Mouse (Mus musculus) CH12.LX (cell line): ENCODE measurements around the gene Stmn1. TPM values are rescaled to one million over a fixed set of nuclear protein-coding genes. Genes with fewer than 3 reads are reported as not detected.
A peak's percentile ranks its signal among the peaks of the same experiment; 100 is the strongest.

Experiments used
- DNase-seq: peaks from one replicate; pipeline ENCODE4 v3.0.0-alpha.2; 2013; ENCODE audit errors: extremely low read depth
- H3K27ac ChIP-seq: 2 replicates; pipeline ENCODE4 v1.5.1; 2012; ENCODE audit warnings: low read depth, mild to moderate bottlenecking, control low read depth, moderate library complexity; ENCODE audit not compliant: insufficient read depth
- H3K27me3 ChIP-seq: replicated peaks from 2 replicates; pipeline ENCODE3; 2012; ENCODE audit warnings: inconsistent platforms
- H3K36me3 ChIP-seq, 2 experiments: replicated peaks in 1 of 2; 2 replicates each; pipeline versions ENCODE3 to v1.6.1; 2012; ENCODE audit warnings: inconsistent platforms in 1 of 2, low read length in 1 of 2, mild to moderate bottlenecking in 1 of 2, mixed read lengths in 1 of 2, moderate library complexity in 1 of 2; ENCODE audit not compliant: control insufficient read depth in 1 of 2, insufficient read depth in 1 of 2
- H3K4me1 ChIP-seq, 2 experiments: 2 replicates each; pipeline ENCODE4 v1.6.1; 2012; ENCODE audit warnings: inconsistent platforms in 1 of 2, moderate library complexity in 1 of 2; ENCODE audit not compliant: insufficient read depth in 2 of 2, control insufficient read depth in 1 of 2
- H3K4me2 ChIP-seq: 2 replicates; pipeline ENCODE4 v1.6.1; 2012; ENCODE audit warnings: low read depth, mild to moderate bottlenecking, control low read depth; ENCODE audit not compliant: poor library complexity, insufficient read depth, severe bottlenecking
- H3K4me3 ChIP-seq, 3 experiments: fragments of 150-350 bp in 1 of 3; sonication (generic) in 1 of 3; replicated peaks in 1 of 3; 2 replicates each; pipeline versions ENCODE3 to v1.5.1; 2011 to 2012; ENCODE audit warnings: low read depth in 2 of 3, low read length in 2 of 3, mild to moderate bottlenecking in 2 of 3, moderate library complexity in 2 of 3, control low read depth in 1 of 3, improper control_type of control experiment in 1 of 3, inconsistent platforms in 1 of 3, mixed read lengths in 1 of 3; ENCODE audit not compliant: poor library complexity in 1 of 3
- H3K79me2 ChIP-seq: replicated peaks from 2 replicates; pipeline ENCODE4 v1.6.1; 2012; ENCODE audit warnings: mild to moderate bottlenecking, moderate library complexity; ENCODE audit not compliant: control insufficient read depth, poor library complexity, insufficient read depth, severe bottlenecking; ENCODE audit errors: extremely low read depth
- H3K9ac ChIP-seq: 2 replicates; pipeline ENCODE4 v1.6.1; 2012; ENCODE audit warnings: low read depth, mild to moderate bottlenecking, control low read depth, moderate library complexity; ENCODE audit not compliant: insufficient read depth
- H3K9me3 ChIP-seq: replicated peaks from 2 replicates; pipeline ENCODE3; 2012; ENCODE audit warnings: low read length, inconsistent platforms, mixed read lengths
- BHLHE40 ChIP-seq: IDR thresholded peaks from 2 replicates; pipeline ENCODE4 v1.6.1; 2011; ENCODE audit warnings: mild to moderate bottlenecking, low read depth, low read length, improper control_type of control experiment
- CHD1 ChIP-seq: IDR thresholded peaks from 2 replicates; pipeline ENCODE4 v1.6.1; 2012; ENCODE audit warnings: low read depth, low read length, improper control_type of control experiment, inconsistent platforms
- CHD2 ChIP-seq: IDR thresholded peaks from 2 replicates; pipeline ENCODE4 v1.6.1; 2011; ENCODE audit warnings: low read length, improper control_type of control experiment
- CTCF ChIP-seq, 2 experiments: IDR thresholded peaks in 1 of 2; conservative IDR thresholded peaks in 1 of 2; 2 replicates each; pipeline ENCODE4 v1.5.1; 2011 to 2012; ENCODE audit warnings: low read depth in 2 of 2, low read length in 2 of 2, improper control_type of control experiment in 1 of 2, inconsistent platforms in 1 of 2, mild to moderate bottlenecking in 1 of 2, moderate library complexity in 1 of 2
- E2F4 ChIP-seq: IDR thresholded peaks from 2 replicates; pipeline ENCODE4 v1.6.1; 2011; ENCODE audit warnings: low read depth, low read length, improper control_type of control experiment; ENCODE audit not compliant: insufficient replicate concordance
- EP300 ChIP-seq: IDR thresholded peaks from 2 replicates; pipeline ENCODE4 v1.6.1; 2011; ENCODE audit warnings: low read length, improper control_type of control experiment
- ETS1 ChIP-seq: conservative IDR thresholded peaks from 2 replicates; pipeline ENCODE4 v1.6.1; 2012; ENCODE audit warnings: low read depth, mild to moderate bottlenecking, inconsistent platforms, low read length, improper control_type of control experiment, moderate library complexity
- GABPA ChIP-seq: IDR thresholded peaks from 2 replicates; pipeline ENCODE4 v1.6.1; 2012; ENCODE audit warnings: low read depth, low read length, improper control_type of control experiment, inconsistent platforms; ENCODE audit not compliant: insufficient replicate concordance
- HCFC1 ChIP-seq: IDR thresholded peaks from 2 replicates; pipeline ENCODE4 v1.6.1; 2012; ENCODE audit warnings: low read depth, mild to moderate bottlenecking, inconsistent platforms, low read length, improper control_type of control experiment
- IRF4 ChIP-seq: IDR thresholded peaks from 2 replicates; pipeline ENCODE4 v1.6.1; 2014; ENCODE audit warnings: low read depth, mild to moderate bottlenecking, inconsistent platforms, low read length, improper control_type of control experiment
- MAFK ChIP-seq: IDR thresholded peaks from 2 replicates; pipeline ENCODE4 v1.6.1; 2011; ENCODE audit warnings: low read length, improper control_type of control experiment; ENCODE audit not compliant: insufficient replicate concordance
- MAX ChIP-seq: IDR thresholded peaks from 2 replicates; pipeline ENCODE4 v1.6.1; 2011; ENCODE audit warnings: low read length, improper control_type of control experiment
- MEF2A ChIP-seq: IDR thresholded peaks from 2 replicates; pipeline ENCODE4 v1.6.1; 2014; ENCODE audit warnings: low read depth, mild to moderate bottlenecking, inconsistent platforms, low read length, improper control_type of control experiment, borderline replicate concordance
- MXI1 ChIP-seq: IDR thresholded peaks from 2 replicates; pipeline ENCODE4 v1.6.1; 2011; ENCODE audit warnings: mild to moderate bottlenecking, low read depth, low read length, improper control_type of control experiment
- MYC ChIP-seq: IDR thresholded peaks from 2 replicates; pipeline ENCODE4 v1.6.1; 2011; ENCODE audit warnings: low read depth, mild to moderate bottlenecking, improper control_type of control experiment, low read length
- NELFE ChIP-seq: IDR thresholded peaks from 2 replicates; pipeline ENCODE4 v1.6.1; 2011; ENCODE audit warnings: low read depth, low read length, improper control_type of control experiment
- NRF1 ChIP-seq: IDR thresholded peaks from 2 replicates; pipeline ENCODE4 v1.6.1; 2014; ENCODE audit warnings: low read depth, mild to moderate bottlenecking, inconsistent platforms, low read length, improper control_type of control experiment, moderate library complexity
- POLR2A ChIP-seq: IDR thresholded peaks from 2 replicates; pipeline ENCODE4 v1.6.1; 2011; ENCODE audit warnings: low read depth, mild to moderate bottlenecking, improper control_type of control experiment, low read length
- POLR2AphosphoS2 ChIP-seq: IDR thresholded peaks from 2 replicates; pipeline ENCODE4 v1.6.1; 2011; ENCODE audit warnings: low read depth, low read length, improper control_type of control experiment
- RAD21 ChIP-seq: IDR thresholded peaks from 2 replicates; pipeline ENCODE4 v1.6.1; 2011; ENCODE audit warnings: low read depth, mild to moderate bottlenecking, low read length, improper control_type of control experiment, moderate library complexity
- SMC3 ChIP-seq: IDR thresholded peaks from 2 replicates; pipeline ENCODE4 v1.6.1; 2011; ENCODE audit warnings: low read depth, low read length, improper control_type of control experiment
- TCF12 ChIP-seq: IDR thresholded peaks from 2 replicates; pipeline ENCODE4 v1.6.1; 2014; ENCODE audit warnings: low read depth, mild to moderate bottlenecking, inconsistent platforms, low read length, improper control_type of control experiment
- UBTF ChIP-seq: IDR thresholded peaks from 2 replicates; pipeline ENCODE4 v1.6.1; 2012; ENCODE audit warnings: low read depth, mild to moderate bottlenecking, inconsistent platforms, low read length, improper control_type of control experiment, moderate library complexity
- USF1 ChIP-seq: IDR thresholded peaks from 2 replicates; pipeline ENCODE4 v1.6.1; 2014; ENCODE audit warnings: low read depth, mild to moderate bottlenecking, inconsistent platforms, low read length, improper control_type of control experiment
- USF2 ChIP-seq: conservative IDR thresholded peaks from 2 replicates; pipeline ENCODE4 v1.6.1; 2011; ENCODE audit warnings: low read depth, low read length, improper control_type of control experiment
- ZKSCAN1 ChIP-seq: IDR thresholded peaks from 2 replicates; pipeline ENCODE4 v1.6.1; 2012; ENCODE audit warnings: low read depth, inconsistent platforms, low read length, improper control_type of control experiment, borderline replicate concordance
- ZMIZ1 ChIP-seq: IDR thresholded peaks from 2 replicates; pipeline ENCODE4 v1.6.1; 2012; ENCODE audit warnings: low read depth, mild to moderate bottlenecking, inconsistent platforms, low read length, improper control_type of control experiment
- dilution Hi-C: fragments of 300-500 bp; cut with MboI; formaldehyde crosslinking; loops from 2 replicates; pipeline ENCODE4 v1.14.3; 2020; ENCODE audit warnings: low sequenced_read_pairs; ENCODE audit not compliant: extremely low pct_unique_long_range_greater_than_20kb, extremely low pct_ligation_motif_present
- in situ Hi-C: fragments of 300-500 bp; cut with MboI; formaldehyde crosslinking; loops from 3 replicates; pipeline ENCODE4 v1.14.3; 2019; ENCODE audit warnings: low sequenced_read_pairs, low pct_ligation_motif_present, low pct_unique_long_range_greater_than_20kb, mixed read lengths
- polyA plus RNA-seq: library from polyadenylated mRNA; unstranded; fragments of >175 nt; gene quantifications from 2 replicates; pipeline ENCODE4 v1.2.1, GENCODE M21; 2012; ENCODE audit warnings: low read depth; ENCODE audit not compliant: insufficient read length
- total RNA-seq, 2 experiments: library from RNA; depleted of rRNA; stranded (reverse); fragments of 300-350 nt in 1 of 2; fragments of >200 nt in 1 of 2; gene quantifications; 2 replicates each; pipeline ENCODE4 v1.2.3; 2012 to 2014

The Stmn1 gene
- total and polyA plus RNA-seq, 3 experiments, result 31.2 to 39.4 (median 34.7) TPM

DNA sequence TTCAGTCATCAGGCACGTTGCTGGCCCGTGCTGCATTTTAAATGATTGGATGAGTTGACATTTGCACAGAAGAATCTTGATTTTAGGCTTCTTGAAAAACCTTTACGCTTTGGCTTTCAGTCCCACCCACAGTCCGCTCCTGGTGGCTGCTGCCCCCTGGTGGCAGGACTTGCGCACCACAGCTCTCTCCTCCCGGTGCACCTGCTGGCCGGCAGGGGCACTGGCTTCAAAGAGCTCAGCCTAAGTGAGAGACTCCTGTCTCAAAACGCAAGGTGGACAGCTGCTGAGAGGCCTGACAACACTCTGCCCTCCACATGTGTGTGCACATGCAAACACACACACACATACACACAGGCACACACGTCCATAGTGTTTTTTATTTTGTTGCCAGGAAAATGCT, 9.9 kb downstream of the Stmn1 start (continued):
- TF ChIP-seq CHD1, result no peak
- peak; percentile 73 to 100 for TF ChIP-seq CTCF (conservative IDR thresholded peaks at IDR 0.05 in 1 of 2, IDR thresholded peaks at IDR 0.05 in 1 of 2; ENCODE audit: low read depth in 2 of 2, low read length in 2 of 2)
- no peak for TF ChIP-seq ZKSCAN1
- TF ChIP-seq POLR2AphosphoS2, result no peak
- TF ChIP-seq BHLHE40, result peak; percentile 36; the same call in 1 of the 2 replicates
- peak; percentile 49; the same call in 1 of the 2 replicates for TF ChIP-seq MAX
- TF ChIP-seq CHD2, result no peak
- TF ChIP-seq USF1, result no peak
- TF ChIP-seq MEF2A, result peak; percentile 38; the same call in 1 of the 2 replicates
- TF ChIP-seq USF2, result no peak
- peak; percentile 76 for TF ChIP-seq IRF4
- no peak for TF ChIP-seq POLR2A
- TF ChIP-seq ZMIZ1, result no peak
- TF ChIP-seq NRF1, result 0 out of 2 replicates have a peak, but pooled peaks have one; percentile 28

DNA sequence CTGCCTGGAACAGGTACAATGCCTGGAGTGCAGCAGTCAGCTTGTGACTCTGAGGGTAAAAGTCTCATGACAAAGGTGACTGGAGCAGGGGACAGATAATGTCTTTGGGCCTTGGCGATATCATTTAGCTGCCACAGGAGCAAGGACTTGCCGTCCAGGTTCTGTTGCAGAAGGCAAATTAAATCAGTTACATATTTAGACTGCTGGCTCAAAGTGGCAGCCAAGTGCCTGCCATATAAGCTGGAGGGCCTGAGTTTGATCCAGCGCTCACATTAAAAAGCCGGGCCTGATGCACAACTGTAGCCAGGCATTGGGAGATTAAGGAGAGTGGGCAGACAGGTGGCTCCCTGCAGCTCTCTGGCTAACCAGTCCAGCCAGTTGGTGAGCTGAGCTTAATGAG, 11.7 kb downstream of the Stmn1 start:
- Histone ChIP-seq H3K9me3 (no peaks in the 10 kb centered on the region), H3K27me3 (peaks cover 44% of the 10 kb centered on the region), H3K4me1 (peaks cover 7 to 15% of the 10 kb centered on the region in 2 experiments; a peak in 3 of 4 replicates), H3K36me3 (peaks cover 0 to under 1% of the 10 kb centered on the region in 2 experiments), H3K4me3 (no peak overlapping the region), H3K79me2 (no peaks in the 10 kb centered on the region), H3K4me2 (no peak overlapping the region), H3K27ac (no peak overlapping the region), H3K9ac (no peak overlapping the region)
- no peak for TF ChIP-seq E2F4
- TF ChIP-seq HCFC1, result no peak
- no peak for DNase-seq
- in situ Hi-C loops (loop anchor here (5.0 to 25.0 kb wide), 2 partner anchors 83 to 218 kb away; partner anchors contain the start of genes Grrp1 and Pafah2), dilution Hi-C loops (no loop called here)

DNA sequence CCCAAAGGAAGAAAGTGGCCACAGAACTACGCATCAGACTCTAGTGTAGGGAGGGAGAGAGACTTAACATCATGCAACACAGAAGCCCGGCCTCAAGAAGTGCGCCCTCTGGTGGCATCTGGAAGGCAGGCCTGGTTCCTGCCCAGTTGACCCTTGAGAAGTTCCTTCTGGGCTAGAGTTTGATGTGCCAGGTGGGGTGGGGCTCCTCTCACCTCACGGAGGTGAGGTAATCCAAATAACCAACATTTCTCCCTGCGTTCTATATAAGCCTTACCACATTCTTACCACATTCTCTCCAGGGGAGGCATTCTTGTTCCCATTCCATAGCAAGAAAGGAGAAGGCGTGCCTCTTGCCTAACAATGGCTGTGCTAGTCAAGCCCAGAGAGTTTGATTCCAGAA, 12.7 kb downstream of the Stmn1 start:
- H3K36me3 ChIP-seq, result no peaks in the 10 kb centered on the region
- H3K9me3 ChIP-seq, result no peaks in the 10 kb centered on the region
- no peak overlapping the region for H3K4me2 ChIP-seq
- H3K27me3 ChIP-seq, result peaks cover 46% of the 10 kb centered on the region
- H3K9ac ChIP-seq, result no peak overlapping the region
- no peak overlapping the region for H3K4me3 ChIP-seq
- peaks cover 7 to 15% of the 10 kb centered on the region in 2 experiments; a peak in 3 of 4 replicates for H3K4me1 ChIP-seq
- no peaks in the 10 kb centered on the region for H3K79me2 ChIP-seq
- TF ChIP-seq POLR2A (no peak), SMC3 (peak; percentile 66), GABPA (no peak), UBTF (no peak), RAD21 (peak; percentile 38), MAFK (no peak), MAX (no peak; the same call in 1 of the 2 replicates), HCFC1 (no peak), CTCF (conservative IDR thresholded peaks at IDR 0.05 in 1 of 2, IDR thresholded peaks at IDR 0.05 in 1 of 2; ENCODE audit: low read depth in 2 of 2, low read length in 2 of 2) (peak; percentile 87 to 89), ZMIZ1 (no peak), EP300 (no peak), MXI1 (no peak), NELFE (no peak), TCF12 (no peak), MYC (no peak), ETS1 (no peak), IRF4 (no peak)
- dilution Hi-C loops (no loop called here), in situ Hi-C loops (loop anchor here (25.0 kb wide), 1 partner anchor 219 kb away; the partner anchor contains the start of gene Grrp1)
- DNase-seq, result peak; percentile 70
- H3K27ac ChIP-seq, result no peak overlapping the region
